Mouse (Mus musculus) cortical plate, adult 2 months (tissue): ENCODE measurements around the gene Gpr26. TPM values are rescaled to one million over a fixed set of nuclear protein-coding genes. Genes with fewer than 3 reads are reported as not detected.

Experiments used
- H3K27ac ChIP-seq: fragments of 200-500 bp; 2 replicates; pipeline ENCODE4 v1.5.1; 2012; ENCODE audit warnings: low read length, control low read depth, inconsistent platforms; ENCODE audit not compliant: insufficient read depth
- H3K4me1 ChIP-seq: fragments of 200-500 bp; 2 replicates; pipeline ENCODE4 v1.6.1; 2011; ENCODE audit warnings: low read length; ENCODE audit not compliant: control insufficient read depth, insufficient read depth
- H3K4me3 ChIP-seq: fragments of 200-500 bp; 2 replicates; pipeline ENCODE4 v1.5.1; 2011; ENCODE audit warnings: mild to moderate bottlenecking, low read length, control low read depth; ENCODE audit not compliant: insufficient read depth
- CTCF ChIP-seq: fragments of 200-500 bp; IDR thresholded peaks from 2 replicates; pipeline ENCODE4 v1.5.1; 2011; ENCODE audit warnings: mild to moderate bottlenecking, control low read depth, low read length; ENCODE audit not compliant: insufficient read depth; ENCODE audit errors: extremely low read depth
- POLR2A ChIP-seq: fragments of 200-500 bp; IDR thresholded peaks from 2 replicates; pipeline ENCODE4 v1.6.1; 2011; ENCODE audit warnings: mild to moderate bottlenecking, low read length, control low read depth; ENCODE audit not compliant: insufficient read depth; ENCODE audit errors: extremely low read depth
- polyA plus RNA-seq: library from polyadenylated mRNA; depleted of rRNA; stranded (reverse); fragments of >200 nt; gene quantifications from 2 replicates; pipeline ENCODE4 v1.2.3, GENCODE M21; 2012; rRNA removed

Gpr26 gene
- polyA plus RNA-seq, 1 experiment = 60.7 TPM

GRCm38 (mm10) chr7:132015193-132015592, 48.9 kb downstream of the Gpr26 start:
- Histone ChIP-seq H3K4me3 (no peak overlapping the region), H3K4me1 (peaks cover 2% of the 10 kb centered on the region), H3K27ac (no peak overlapping the region)
- TF ChIP-seq POLR2A (no peak), CTCF (no peak)

DNA sequence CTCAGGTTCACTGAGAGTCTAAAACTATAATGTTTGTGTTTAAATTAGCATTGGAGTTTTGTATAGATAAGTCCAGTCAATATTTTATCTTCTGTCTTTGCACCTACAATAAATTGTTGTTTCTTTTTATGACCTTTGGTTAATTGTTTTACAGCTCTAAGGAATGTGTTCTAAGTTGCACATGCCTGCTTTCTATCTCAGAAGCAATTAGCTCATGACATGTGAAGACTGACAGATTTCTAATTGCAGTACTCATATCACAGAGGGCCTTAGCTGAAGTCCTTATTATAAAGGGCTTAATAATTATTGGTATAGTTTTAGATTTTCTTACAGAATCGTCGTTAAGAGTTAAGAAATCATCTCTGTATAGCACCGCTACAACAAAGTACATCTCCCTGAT, 49.7 kb downstream of the Gpr26 start:
- TF ChIP-seq POLR2A (no peak), CTCF (no peak)
- no peak overlapping the region for H3K27ac ChIP-seq
- H3K4me1 ChIP-seq = peaks cover 2% of the 10 kb centered on the region
- H3K4me3 ChIP-seq = no peak overlapping the region

- Histone ChIP-seq H3K4me1 (peaks cover 5% of the 10 kb centered on the region; the same call in 1 of the 2 replicates), H3K27ac (no peak overlapping the region), H3K4me3 (no peak overlapping the region)
- no peak for TF ChIP-seq CTCF
- TF ChIP-seq POLR2A = no peak
Observed at GRCm38 (mm10) chr7:132025591-132025990, 59.3 kb downstream of the Gpr26 start.

DNA sequence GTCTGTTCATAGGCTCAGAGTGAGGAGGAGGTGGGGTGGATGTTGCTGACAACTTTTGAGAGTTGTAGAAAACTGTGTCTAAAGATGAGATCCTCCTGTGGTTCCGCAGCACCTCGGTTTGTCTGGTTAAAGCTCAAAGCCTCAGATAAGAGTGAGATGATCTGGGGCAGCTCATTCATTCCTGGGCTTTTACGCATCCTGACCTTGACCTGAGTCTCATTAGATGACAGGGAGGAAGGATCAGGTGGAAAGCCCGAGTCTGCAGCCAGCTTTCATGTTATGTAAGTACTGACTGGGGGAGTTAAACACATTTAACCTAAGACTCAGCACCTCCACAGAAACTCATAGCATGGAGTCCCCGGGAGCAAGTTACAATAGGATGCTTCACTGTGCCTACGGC, 60.4 kb downstream of the Gpr26 start:
- Histone ChIP-seq H3K4me1 (peaks cover 5% of the 10 kb centered on the region; the same call in 1 of the 2 replicates), H3K4me3 (no peak overlapping the region), H3K27ac (no peak overlapping the region)
- no peak for TF ChIP-seq POLR2A
- TF ChIP-seq CTCF = no peak

DNA sequence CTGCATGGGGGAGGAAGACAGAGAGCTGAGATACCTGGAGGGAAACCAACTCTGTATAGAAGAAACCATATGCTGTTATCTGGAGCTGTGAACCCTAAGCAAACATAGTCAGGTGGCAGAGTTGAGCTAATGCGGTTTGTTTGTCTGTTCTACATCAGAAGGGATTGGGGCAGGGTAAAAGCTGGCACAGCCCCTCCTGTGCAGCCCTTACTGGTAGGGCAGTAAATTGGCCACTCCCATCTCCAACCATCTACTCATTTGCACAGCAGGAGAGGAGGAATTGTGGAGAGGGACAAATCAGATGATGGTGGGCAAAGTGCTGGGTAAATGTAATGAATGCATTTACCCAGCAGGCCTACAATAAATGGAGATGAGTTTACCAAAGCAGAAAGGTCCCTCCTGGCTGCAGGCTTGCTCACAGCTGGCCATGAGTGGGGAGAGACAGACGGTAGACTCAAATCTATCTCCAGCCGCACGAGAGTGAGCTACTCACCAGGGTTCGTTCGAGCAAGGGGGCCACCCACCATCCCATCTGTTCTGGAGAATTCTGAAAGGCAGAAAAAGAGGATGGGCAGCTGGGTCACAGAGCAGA, 65.8 kb downstream of the Gpr26 start:
- Histone ChIP-seq H3K27ac (peak overlapping the region; percentile 32; the same call in 1 of the 2 replicates), H3K4me3 (no peak overlapping the region), H3K4me1 (no peaks in the 10 kb centered on the region)
- TF ChIP-seq POLR2A = no peak

Other genes starting within 250 kb of the Gpr26 start
- gene Cpxm2, start 188.3 kb downstream of the Gpr26 start, polyA plus RNA-seq = 1.9 and 2.0 TPM in 2 replicates